Mouse (Mus musculus) layer of hippocampus, postnatal 10 days (tissue): ENCODE measurements around the gene Stard9. TPM values are rescaled to one million over a fixed set of nuclear protein-coding genes. Genes with fewer than 3 reads are reported as not detected.

Experiments used
- DNase-seq, 2 experiments: peaks; one replicate each; pipeline ENCODE4 v3.0.0; 2021; ENCODE audit warnings: low spot score in 2 of 2
- long read RNA-seq: library from polyadenylated mRNA; stranded (forward); transcript quantifications from one replicate; pipeline ENCODE4 v2.0.0, GENCODE M21; 2023
- total RNA-seq, 2 experiments: library from RNA; stranded (reverse); gene quantifications; 2 replicates each; pipeline ENCODE4 v1.2.3; 2021

Stard9 gene
- total RNA-seq = 10 to 100 TPM; 11.0 to 12.5 TPM
- long read RNA-seq, partial matches to known transcripts = 1 of 4 reads
- long read RNA-seq, other reads (novel, unspliced or antisense) = 2 of 4 reads

GRCm38 (mm10) chr2:120628886-120629735, at the start of gene Stard9:
Gene Stard9 (plus strand): TSS chr2:120629121.
- peak; percentile 94 to 97 for DNase-seq

DNA sequence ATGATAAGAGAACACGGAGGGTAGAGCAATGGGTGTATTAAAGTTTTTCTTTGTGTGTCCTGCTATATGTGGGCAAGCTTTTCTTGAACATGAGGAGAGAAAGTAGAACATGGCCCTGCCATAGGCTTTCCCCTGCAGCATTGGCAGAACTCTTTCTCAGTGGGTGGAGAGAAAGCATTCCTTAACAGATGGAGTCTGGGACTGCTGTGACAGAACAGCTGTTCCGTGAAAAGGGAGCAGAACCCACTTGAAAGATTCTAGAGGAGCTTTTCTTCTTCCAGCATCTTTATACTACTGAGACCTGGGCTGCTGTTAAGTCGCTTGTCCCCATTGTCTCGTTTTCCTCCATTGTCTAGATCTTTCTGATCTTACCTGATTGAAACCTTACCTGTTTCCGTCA, 39.2 kb upstream of the Stard9 start:
- DNase-seq = no peak

DNA sequence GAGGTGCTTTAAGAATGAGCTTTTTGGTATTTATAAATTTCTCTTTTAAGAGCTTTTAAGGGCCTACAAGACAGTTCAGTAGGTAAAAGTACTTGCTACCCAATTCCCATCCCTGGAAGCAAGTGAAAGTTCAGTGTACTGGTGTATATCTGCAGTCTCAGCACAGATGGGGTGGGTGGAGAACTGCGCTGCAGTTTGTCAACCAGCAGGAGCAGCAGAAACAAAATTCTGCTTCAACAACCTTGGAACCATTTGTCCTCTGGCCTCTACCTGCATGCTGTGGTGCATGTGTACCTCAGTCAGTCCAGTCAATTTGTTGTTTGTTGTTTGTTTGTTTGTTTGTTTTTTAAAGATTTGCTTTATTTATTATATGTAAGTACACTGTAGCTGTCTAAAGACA, 36.7 kb upstream of the Stard9 start:
- no peak for DNase-seq

GRCm38 (mm10) chr2:120597734-120598133, 31.2 kb upstream of the Stard9 start:
- no peak for DNase-seq

- no peak for DNase-seq
Measured at GRCm38 (mm10) chr2:120599506-120599905, 29.4 kb upstream of the Stard9 start.

DNA sequence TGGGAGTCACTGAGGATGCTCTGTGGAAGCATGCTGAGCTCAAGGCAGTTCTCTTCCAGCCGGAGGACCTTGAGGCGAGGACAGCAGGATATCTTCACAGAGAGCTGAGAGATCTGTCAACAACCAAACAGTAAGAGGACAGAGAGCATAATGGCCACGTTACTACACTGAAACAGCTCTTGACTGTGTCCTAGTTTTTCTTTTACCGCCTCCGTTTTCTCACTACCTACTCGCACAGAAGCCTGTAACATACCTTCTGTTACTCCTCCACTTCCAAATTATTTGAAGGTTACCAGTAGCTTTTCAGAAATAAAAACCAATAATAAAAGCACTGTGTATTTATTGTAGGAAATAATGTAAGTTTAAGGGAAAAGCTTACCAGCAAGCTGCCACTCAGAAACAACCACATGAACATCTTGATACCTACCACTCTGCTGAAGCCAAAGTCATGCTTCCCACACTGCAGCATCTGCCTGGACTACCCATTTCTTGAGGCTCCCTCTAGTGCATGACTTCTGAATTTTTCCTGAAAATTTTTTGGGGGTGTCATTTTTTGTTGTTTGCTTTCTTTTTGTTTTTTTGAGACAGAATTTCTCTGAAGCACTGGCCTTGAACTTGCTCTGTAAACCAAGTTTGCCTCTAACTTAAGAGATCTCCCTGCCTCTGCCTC, 22.8 kb upstream of the Stard9 start:
- DNase-seq = no peak

- DNase-seq = peak; percentile 93 to 94
Measured at GRCm38 (mm10) chr2:120608830-120609723, 19.8 kb upstream of the Stard9 start, which contains the start of the genes Haus2 and Lrrc57. Gene Haus2 (plus strand): TSS chr2:120609383. Gene Lrrc57 (minus strand): TSS chr2:120609520.

- DNase-seq = no peak
Measured at GRCm38 (mm10) chr2:120616279-120617163, 12.4 kb upstream of the Stard9 start.

DNA sequence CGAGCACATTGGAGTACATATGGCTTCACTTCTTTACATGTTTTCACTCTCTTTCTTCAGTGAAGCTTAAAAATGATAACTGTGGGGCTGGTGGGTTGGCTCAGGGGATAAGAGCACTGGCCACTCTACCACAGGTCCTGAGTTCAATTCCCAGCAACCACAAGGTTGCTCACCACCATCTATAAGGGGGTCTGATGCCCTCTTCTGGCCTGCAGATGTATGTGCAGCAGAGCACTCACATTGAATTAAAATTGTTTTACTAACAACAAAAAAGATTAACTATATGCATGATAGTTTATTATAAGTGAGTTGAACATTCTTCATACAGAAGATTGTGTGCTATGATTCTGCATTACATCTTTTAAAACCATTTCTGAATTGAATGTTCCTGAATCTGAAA, 9.4 kb upstream of the Stard9 start:
- no peak for DNase-seq

DNA sequence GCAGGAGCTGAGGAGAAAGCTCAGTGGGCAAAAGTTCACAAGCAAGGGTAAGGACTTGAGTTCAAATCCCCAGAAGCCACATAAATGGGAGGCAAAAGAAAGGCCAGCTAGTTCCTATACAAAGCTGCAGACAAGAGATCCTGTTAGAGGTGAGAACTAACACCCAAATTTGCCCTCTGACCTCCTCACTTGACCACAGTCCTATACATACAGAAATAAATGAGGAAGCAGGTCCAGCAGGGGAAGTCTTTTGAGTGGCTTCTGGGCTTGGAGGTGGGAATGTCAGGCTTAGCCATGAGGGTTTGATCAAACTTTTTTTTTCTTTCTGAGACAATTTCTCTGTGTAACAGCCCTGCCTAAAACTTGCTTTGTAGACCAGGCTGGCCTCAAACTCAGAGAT, 6.0 kb upstream of the Stard9 start:
- no peak for DNase-seq

- DNase-seq = no peak
Measured at GRCm38 (mm10) chr2:120628076-120628865, 650 bp upstream of the Stard9 start.

DNA sequence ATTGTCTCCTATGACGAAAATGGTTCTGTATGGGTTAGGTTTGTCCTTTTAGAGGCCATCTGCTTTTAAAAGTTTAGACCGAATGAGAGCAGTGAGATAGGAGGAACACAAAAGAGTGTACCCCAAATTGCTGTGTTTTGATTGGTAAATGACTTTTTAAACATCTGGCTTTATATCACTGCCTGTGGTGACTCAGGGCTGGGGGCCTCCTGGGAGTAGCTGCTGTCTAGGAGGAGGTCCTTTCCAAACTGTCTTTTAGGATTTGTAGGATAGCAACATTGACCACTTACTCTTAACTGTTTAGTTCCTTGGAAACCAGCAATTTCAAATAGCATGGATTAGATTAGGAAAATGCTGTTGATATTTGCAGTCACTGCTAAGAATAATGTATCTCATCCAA, 1.3 kb downstream of the Stard9 start:
- no peak for DNase-seq

GRCm38 (mm10) chr2:120630655-120631054, 1.7 kb downstream of the Stard9 start:
- no peak for DNase-seq

GRCm38 (mm10) chr2:120631521-120631920, 2.6 kb downstream of the Stard9 start:
- no peak for DNase-seq

GRCm38 (mm10) chr2:120631957-120632356, 3.0 kb downstream of the Stard9 start:
- DNase-seq = no peak

- no peak for DNase-seq
Measured at GRCm38 (mm10) chr2:120640835-120641234, 11.9 kb downstream of the Stard9 start.

DNA sequence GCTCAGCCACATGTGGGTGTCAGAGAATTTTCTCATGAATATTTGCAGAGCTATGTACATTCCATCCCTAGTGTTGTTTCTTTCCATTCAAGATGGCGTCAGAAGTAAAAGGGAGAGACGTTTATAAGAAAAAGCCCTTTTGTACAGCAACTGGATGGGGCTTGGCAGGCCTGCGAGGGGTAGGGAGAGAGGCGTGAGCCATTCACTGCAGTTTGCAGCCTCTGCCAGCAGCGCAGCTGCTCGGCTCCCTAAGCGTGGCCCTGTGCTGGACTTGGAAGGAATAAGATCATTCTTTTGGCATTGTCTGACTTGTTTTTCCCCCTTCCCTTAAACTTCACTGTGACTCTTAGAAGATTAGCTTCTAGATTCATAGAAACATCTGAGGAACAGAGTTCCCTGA, 14.9 kb downstream of the Stard9 start:
- DNase-seq = peak in 1 of 2 experiments; percentile 35

- DNase-seq = no peak
Measured at GRCm38 (mm10) chr2:120646777-120647176, 17.9 kb downstream of the Stard9 start.

DNA sequence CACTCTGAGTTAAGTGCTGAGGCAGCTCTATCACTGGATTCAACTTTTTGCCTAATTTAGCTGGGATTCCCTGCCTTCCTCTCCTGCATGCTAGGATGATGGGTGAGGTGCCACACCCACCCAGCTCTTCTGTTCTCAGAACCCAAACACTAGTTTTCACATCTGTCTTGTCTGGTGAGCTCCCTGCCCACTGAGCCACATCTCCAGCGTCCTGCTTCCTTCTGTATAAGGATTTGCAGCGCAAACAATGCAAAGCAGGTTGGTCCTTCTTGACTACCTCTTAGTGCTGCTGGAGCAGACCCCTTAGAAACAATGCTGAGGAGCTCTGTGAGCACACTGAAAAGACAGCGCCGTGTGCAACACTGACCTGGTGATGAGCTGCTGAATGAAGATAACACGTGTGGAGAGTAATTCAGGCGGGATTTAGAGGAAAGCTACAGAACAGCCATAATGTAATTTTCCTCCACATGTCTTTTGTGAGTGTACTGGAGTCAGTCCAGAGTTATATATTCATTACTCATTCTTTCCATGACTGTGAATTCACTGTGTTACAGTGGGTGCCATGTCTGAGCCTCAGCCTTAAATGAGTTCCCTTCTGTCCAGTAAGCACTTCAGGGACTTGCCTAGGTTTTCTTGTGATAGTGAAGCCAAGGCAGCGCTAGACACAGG, 23.5 kb downstream of the Stard9 start:
- no peak for DNase-seq
